30 mouse cellular contexts compared by ENCODE assay signal in the genomic region with DNA sequence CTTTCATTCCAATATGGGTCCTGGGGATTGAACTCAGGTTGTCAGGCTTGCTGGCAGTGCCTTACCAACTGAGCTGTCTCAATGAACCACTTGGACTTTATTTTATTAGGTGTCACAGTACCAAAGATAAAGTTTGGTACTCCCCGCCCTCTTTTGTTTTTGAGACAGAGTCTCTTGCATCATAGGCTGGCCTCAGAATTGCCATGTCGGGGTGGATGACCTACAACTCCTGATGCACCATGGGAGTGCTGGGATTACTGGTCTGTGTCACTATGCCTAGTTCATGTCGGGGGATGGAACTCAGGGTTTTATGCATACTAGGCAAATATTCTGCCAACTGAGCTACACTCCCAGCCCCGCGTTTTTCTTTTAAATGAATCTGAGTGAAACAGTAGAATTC. TPM values are rescaled to one million over a fixed set of nuclear protein-coding genes. Genes with fewer than 3 reads are reported as not detected.
"Had no signal": no experiment of that assay in that cellular context is flagged by ENCODE, and none has a peak within 500 bp of the region (broad histone marks: within the 10 kb centered on the region; RNA-seq: fewer than 3 reads in every experiment).

No protein-coding gene starts in this region.

- DNase-seq: gastrocnemius, adult 2 months; gastrocnemius, postnatal 10 days; gastrocnemius, postnatal 25 days; heart, adult 18-20 months; heart, postnatal 10 days; heart, postnatal 4 days; kidney, adult 18-20 months; kidney, adult 8-10 months; kidney, postnatal 10 days; kidney, postnatal 25 days; kidney, postnatal 4 days had no signal

- H3K9ac ChIP-seq: heart, embryonic 12.5 days; hindbrain, embryonic 12.5 days; hindbrain, embryonic 14.5 days; intestine, embryonic 15.5 days; limb, embryonic 12.5 days had no signal

- H3K4me2 ChIP-seq: heart, embryonic 12.5 days; hindbrain, embryonic 12.5 days; hindbrain, embryonic 14.5 days; intestine, embryonic 15.5 days; limb, embryonic 12.5 days; liver, embryonic 11.5 days had no signal

- H3K36me3 ChIP-seq: heart, embryonic 10.5 days; heart, embryonic 12.5 days; hindbrain, embryonic 10.5 days; hindbrain, embryonic 12.5 days; intestine, embryonic 15.5 days; limb, embryonic 10.5 days; limb, embryonic 12.5 days had no signal

- ATAC-seq: hindbrain, embryonic 16.5 days; inflammation-experienced regulatory T-cells, adult 6 months; intestine, embryonic 15.5 days had no signal

- H3K4me1 ChIP-seq: hindbrain, embryonic 10.5 days; hindbrain, embryonic 12.5 days; intestine, embryonic 15.5 days; limb, embryonic 10.5 days; limb, embryonic 12.5 days had no signal

- H3K27ac ChIP-seq: gastrocnemius, adult 2 months; heart, embryonic 10.5 days; hindbrain, embryonic 10.5 days; hindbrain, embryonic 12.5 days; hindbrain, embryonic 14.5 days; intestine, embryonic 15.5 days; left cerebral cortex, adult 2 months; limb, embryonic 10.5 days; limb, embryonic 12.5 days had no signal

- H3K27me3 ChIP-seq: hindbrain, embryonic 12.5 days; intestine, embryonic 15.5 days had no signal

- H3K9me3 ChIP-seq: heart, embryonic 10.5 days; heart, embryonic 12.5 days; hindbrain, embryonic 10.5 days; hindbrain, embryonic 12.5 days; intestine, embryonic 15.5 days; limb, embryonic 10.5 days; limb, embryonic 12.5 days had no signal

- H3K4me3 ChIP-seq: gastrocnemius, adult 2 months; heart, embryonic 10.5 days; heart, embryonic 12.5 days; hindbrain, embryonic 10.5 days; hindbrain, embryonic 12.5 days; intestine, embryonic 15.5 days; layer of hippocampus, adult 2 months; left cerebral cortex, adult 2 months; limb, embryonic 10.5 days; limb, embryonic 12.5 days had no signal

RNA-seq across cellular contexts. Expression of a gene that starts 17.2 kb away (rescaled TPM):
- total RNA-seq: granulocyte monocyte progenitor cell, adult 5-6 weeks had no signal
- polyA plus RNA-seq: hindbrain, embryonic 10.5 days; inflammation-experienced regulatory T-cells, adult 6 months had no signal

RNA-seq across cellular contexts. Expression of a gene that starts 28.7 kb away (rescaled TPM):
- total RNA-seq: gastrocnemius, adult 2 months; gastrocnemius, postnatal 25 days; gastrocnemius, postnatal 4 days; granulocyte monocyte progenitor cell, adult 5-6 weeks; heart, adult 18-20 months; heart, adult 8-10 months; heart, postnatal 10 days; heart, postnatal 25 days; heart, postnatal 4 days had no signal
- polyA plus RNA-seq: heart, embryonic 10.5 days; heart, embryonic 12.5 days; heart, embryonic 14.5 days; heart, embryonic 16.5 days; inflammation-experienced regulatory T-cells, adult 6 months had no signal
